Mouse (Mus musculus) MEL (cell line): ENCODE data around the gene Saa1. TPM values are rescaled to one million over a fixed set of nuclear protein-coding genes. Genes with fewer than 3 reads are reported as not detected.
A peak's percentile ranks its signal among the peaks of the same experiment; 100 is the strongest.

Source experiments
- DNase-seq: peaks from one replicate; pipeline ENCODE4 v3.0.0; 2011; ENCODE audit warnings: low read depth, low spot score
- H3K27ac ChIP-seq: 2 replicates; pipeline ENCODE4 v1.5.1; 2012; ENCODE audit warnings: low read depth, mild to moderate bottlenecking, control low read depth, low read length, moderate library complexity; ENCODE audit not compliant: control insufficient read depth
- H3K27me3 ChIP-seq, 2 experiments: fragments of 150-350 bp in 1 of 2; sonication (generic) in 1 of 2; 2 replicates each; pipeline ENCODE4 v1.6.1; 2012; ENCODE audit warnings: low read length in 2 of 2, mild to moderate bottlenecking in 2 of 2, improper control_type of control experiment in 1 of 2, moderate library complexity in 1 of 2; ENCODE audit not compliant: insufficient read depth in 2 of 2, control insufficient read depth in 1 of 2
- H3K36me3 ChIP-seq, 2 experiments: 2 replicates each; pipeline ENCODE4 v1.6.1; 2012 to 2014; ENCODE audit warnings: low read length in 2 of 2, improper control_type of control experiment in 1 of 2, inconsistent platforms in 1 of 2, mild to moderate bottlenecking in 1 of 2; ENCODE audit not compliant: insufficient read depth in 2 of 2, control insufficient read depth in 1 of 2
- H3K4me1 ChIP-seq, 2 experiments: fragments of 150-350 bp in 1 of 2; sonication (generic) in 1 of 2; 2 replicates each; pipeline ENCODE4 v1.6.1; 2012; ENCODE audit warnings: low read length in 2 of 2, improper control_type of control experiment in 1 of 2, mild to moderate bottlenecking in 1 of 2; ENCODE audit not compliant: insufficient read depth in 2 of 2, control insufficient read depth in 1 of 2
- H3K4me3 ChIP-seq, 2 experiments: fragments of 150-350 bp in 1 of 2; sonication (generic) in 1 of 2; 2 replicates each; pipeline ENCODE4 v1.5.1; 2012; ENCODE audit warnings: low read depth in 2 of 2, low read length in 2 of 2, mild to moderate bottlenecking in 2 of 2, moderate library complexity in 2 of 2, control low read depth in 1 of 2, improper control_type of control experiment in 1 of 2; ENCODE audit not compliant: control insufficient read depth in 1 of 2, insufficient read depth in 1 of 2
- H3K79me2 ChIP-seq: 2 replicates; pipeline ENCODE4 v1.6.1; 2012; ENCODE audit warnings: mild to moderate bottlenecking, low read length, moderate library complexity; ENCODE audit not compliant: control insufficient read depth, poor library complexity, insufficient read depth
- H3K9ac ChIP-seq: 2 replicates; pipeline ENCODE4 v1.6.1; 2012; ENCODE audit warnings: low read depth, mild to moderate bottlenecking, control low read depth, low read length, moderate library complexity; ENCODE audit not compliant: control insufficient read depth, poor library complexity, severe bottlenecking
- H3K9me3 ChIP-seq: fragments of 150-350 bp; sonication (generic); replicated peaks from 2 replicates; pipeline ENCODE4 v1.6.1; 2012; ENCODE audit warnings: mild to moderate bottlenecking, low read length, improper control_type of control experiment, moderate library complexity; ENCODE audit not compliant: insufficient read depth
- BHLHE40 ChIP-seq: IDR thresholded peaks from 2 replicates; pipeline ENCODE4 v1.6.1; 2012; ENCODE audit warnings: low read depth, mild to moderate bottlenecking, inconsistent platforms, low read length, improper control_type of control experiment, borderline replicate concordance
- CHD1 ChIP-seq: IDR thresholded peaks from 2 replicates; pipeline ENCODE4 v1.6.1; 2012; ENCODE audit warnings: low read depth, mild to moderate bottlenecking, inconsistent platforms, low read length, improper control_type of control experiment
- CHD2 ChIP-seq: IDR thresholded peaks from 2 replicates; pipeline ENCODE4 v1.6.1; 2011; ENCODE audit warnings: low read length, improper control_type of control experiment
- CTCF ChIP-seq, 3 experiments: IDR thresholded peaks in 2 of 3; conservative IDR thresholded peaks in 1 of 3; 2 replicates each; pipeline ENCODE4 v1.5.1; 2011 to 2012; ENCODE audit warnings: low read length in 3 of 3, low read depth in 2 of 3, mild to moderate bottlenecking in 2 of 3, improper control_type of control experiment in 1 of 3, inconsistent platforms in 1 of 3, mixed read lengths in 1 of 3, moderate library complexity in 1 of 3; ENCODE audit not compliant: control insufficient read depth in 1 of 3, insufficient read depth in 1 of 3, poor library complexity in 1 of 3, severe bottlenecking in 1 of 3
- ELF1 ChIP-seq: IDR thresholded peaks from 2 replicates; pipeline ENCODE4 v1.6.1; 2014; ENCODE audit warnings: low read depth, mild to moderate bottlenecking, inconsistent platforms, low read length, improper control_type of control experiment, moderate library complexity
- EP300 ChIP-seq, 2 experiments: IDR thresholded peaks; 2 replicates each; pipeline ENCODE4 v1.6.1; 2011; ENCODE audit warnings: improper control_type of control experiment in 2 of 2, low read length in 2 of 2, low read depth in 1 of 2, mild to moderate bottlenecking in 1 of 2
- GATA1 ChIP-seq: IDR thresholded peaks from 2 replicates; pipeline ENCODE4 v1.6.1; 2011; ENCODE audit warnings: low read depth, low read length, improper control_type of control experiment
- MAX ChIP-seq: IDR thresholded peaks from 2 replicates; pipeline ENCODE4 v1.6.1; 2011; ENCODE audit warnings: low read length, improper control_type of control experiment
- MEF2A ChIP-seq: IDR thresholded peaks from 2 replicates; pipeline ENCODE4 v1.6.1; 2014; ENCODE audit warnings: low read depth, mild to moderate bottlenecking, inconsistent platforms, low read length, improper control_type of control experiment; ENCODE audit not compliant: poor library complexity, insufficient replicate concordance, severe bottlenecking; ENCODE audit errors: extremely low read depth
- MYB ChIP-seq: IDR thresholded peaks from 2 replicates; pipeline ENCODE4 v1.6.1; 2011; ENCODE audit warnings: mild to moderate bottlenecking, low read depth, low read length, improper control_type of control experiment
- NRF1 ChIP-seq: IDR thresholded peaks from 2 replicates; pipeline ENCODE4 v1.6.1; 2014; ENCODE audit warnings: low read depth, mild to moderate bottlenecking, inconsistent platforms, low read length, improper control_type of control experiment, moderate library complexity; ENCODE audit not compliant: poor library complexity, insufficient read depth, severe bottlenecking
- POLR2A ChIP-seq, 2 experiments: IDR thresholded peaks; 2 replicates each; pipeline ENCODE4 v1.6.1; 2011 to 2012; ENCODE audit warnings: low read length in 2 of 2, mild to moderate bottlenecking in 2 of 2, control low read depth in 1 of 2, improper control_type of control experiment in 1 of 2, low read depth in 1 of 2, moderate library complexity in 1 of 2; ENCODE audit not compliant: control insufficient read depth in 1 of 2, insufficient read depth in 1 of 2, poor library complexity in 1 of 2
- RAD21 ChIP-seq: IDR thresholded peaks from 2 replicates; pipeline ENCODE4 v1.6.1; 2011; ENCODE audit warnings: mild to moderate bottlenecking, low read depth, low read length, improper control_type of control experiment
- RCOR1 ChIP-seq: IDR thresholded peaks from 2 replicates; pipeline ENCODE4 v1.6.1; 2012; ENCODE audit warnings: low read depth, mild to moderate bottlenecking, inconsistent platforms, low read length, improper control_type of control experiment
- TBP ChIP-seq: IDR thresholded peaks from 2 replicates; pipeline ENCODE4 v1.8.0; 2011; ENCODE audit warnings: low read depth, low read length, improper control_type of control experiment
- UBTF ChIP-seq: IDR thresholded peaks from 2 replicates; pipeline ENCODE4 v1.6.1; 2012; ENCODE audit warnings: low read depth, mild to moderate bottlenecking, inconsistent platforms, low read length, improper control_type of control experiment, moderate library complexity, borderline replicate concordance; ENCODE audit not compliant: insufficient read depth
- ZNF384 ChIP-seq: IDR thresholded peaks from 2 replicates; pipeline ENCODE4 v1.6.1; 2012; ENCODE audit warnings: low read depth, mild to moderate bottlenecking, inconsistent platforms, low read length, improper control_type of control experiment
- polyA plus RNA-seq, 2 experiments: library from polyadenylated mRNA; stranded (reverse) in 1 of 2; unstranded in 1 of 2; fragments of >175 nt in 1 of 2; fragments of >200 nt in 1 of 2; gene quantifications; 2 replicates each; pipeline versions ENCODE4 v1.2.1 to v1.2.4; 2012; ENCODE audit warnings: low replicate concordance in 2 of 2, low read depth in 1 of 2; ENCODE audit not compliant: insufficient read length in 2 of 2, insufficient read depth in 1 of 2, missing spikeins in 1 of 2
- total RNA-seq: library from RNA; depleted of rRNA; stranded (reverse); fragments of 300-350 nt; gene quantifications from 2 replicates; pipeline ENCODE4 v1.2.3, GENCODE M21; 2012

Saa1 gene
- total and polyA plus RNA-seq, 3 experiments, result not detected

- H3K4me1 ChIP-seq, result no peaks in the 10 kb centered on the region
- peak; percentile 16 for DNase-seq
- H3K9ac ChIP-seq, result no peak overlapping the region
- TF ChIP-seq GATA1, result no peak
- TF ChIP-seq CTCF (IDR thresholded peaks at IDR 0.05 in 2 of 3, conservative IDR thresholded peaks at IDR 0.05 in 1 of 3; ENCODE audit: control insufficient read depth in 1 of 3, insufficient read depth in 1 of 3, low read depth in 2 of 3, low read length in 3 of 3, poor library complexity in 1 of 3, severe bottlenecking in 1 of 3), result peak in 1 of 3 experiments; percentile 16; a peak in 1 of 6 replicates
- H3K79me2 ChIP-seq, result no peaks in the 10 kb centered on the region
- no peaks in the 10 kb centered on the region for H3K9me3 ChIP-seq
- no peaks in the 10 kb centered on the region for H3K27me3 ChIP-seq
- no peak overlapping the region for H3K4me3 ChIP-seq
- no peak overlapping the region for H3K27ac ChIP-seq
- peaks cover 0 to 14% of the 10 kb centered on the region in 2 experiments; a peak in 2 of 4 replicates for H3K36me3 ChIP-seq
Measured at GRCm38 (mm10) chr7:46768451-46768850, 25.7 kb upstream of the Saa1 start.

GRCm38 (mm10) chr7:46767371-46767770, 24.6 kb upstream of the Saa1 start:
- Histone ChIP-seq H3K36me3 (peaks cover 0 to 14% of the 10 kb centered on the region in 2 experiments; a peak in 2 of 4 replicates), H3K9ac (no peak overlapping the region), H3K4me3 (no peak overlapping the region), H3K9me3 (no peaks in the 10 kb centered on the region), H3K79me2 (no peaks in the 10 kb centered on the region), H3K27me3 (no peaks in the 10 kb centered on the region), H3K27ac (no peak overlapping the region), H3K4me1 (no peaks in the 10 kb centered on the region)
- TF ChIP-seq MYB (no peak), RCOR1 (0 out of 2 replicates have a peak, but pooled peaks have one; percentile 13), NRF1 (no peak), CHD1 (no peak), TBP (no peak), ELF1 (no peak), CHD2 (no peak)
- no peak for DNase-seq

GRCm38 (mm10) chr7:46764672-46765071, 21.9 kb upstream of the Saa1 start:
- Histone ChIP-seq H3K4me1 (no peaks in the 10 kb centered on the region), H3K9ac (no peak overlapping the region), H3K79me2 (no peaks in the 10 kb centered on the region), H3K27ac (no peak overlapping the region), H3K9me3 (no peaks in the 10 kb centered on the region), H3K27me3 (no peaks in the 10 kb centered on the region), H3K4me3 (no peak overlapping the region), H3K36me3 (peaks cover 0 to 12% of the 10 kb centered on the region in 2 experiments; a peak in 2 of 4 replicates)
- no peak for DNase-seq
- TF ChIP-seq ZNF384 (no peak), RCOR1 (no peak), MAX (no peak), GATA1 (no peak), UBTF (no peak), EP300 (IDR thresholded peaks at IDR 0.05; ENCODE audit: low read depth in 1 of 2, low read length in 2 of 2) (no peak), BHLHE40 (no peak), MEF2A (no peak), RAD21 (no peak), POLR2A (IDR thresholded peaks at IDR 0.05; ENCODE audit: control insufficient read depth in 1 of 2, insufficient read depth in 1 of 2, low read depth in 1 of 2, low read length in 2 of 2, poor library complexity in 1 of 2) (no peak), MYB (no peak)
